Mouse (Mus musculus): ENCODE data around the gene Paics. TPM values are rescaled to one million over a fixed set of nuclear protein-coding genes. Genes with fewer than 3 reads are reported as not detected.

Paics gene
- polyA plus RNA-seq, 1 experiment = 23.0 TPM

DNA sequence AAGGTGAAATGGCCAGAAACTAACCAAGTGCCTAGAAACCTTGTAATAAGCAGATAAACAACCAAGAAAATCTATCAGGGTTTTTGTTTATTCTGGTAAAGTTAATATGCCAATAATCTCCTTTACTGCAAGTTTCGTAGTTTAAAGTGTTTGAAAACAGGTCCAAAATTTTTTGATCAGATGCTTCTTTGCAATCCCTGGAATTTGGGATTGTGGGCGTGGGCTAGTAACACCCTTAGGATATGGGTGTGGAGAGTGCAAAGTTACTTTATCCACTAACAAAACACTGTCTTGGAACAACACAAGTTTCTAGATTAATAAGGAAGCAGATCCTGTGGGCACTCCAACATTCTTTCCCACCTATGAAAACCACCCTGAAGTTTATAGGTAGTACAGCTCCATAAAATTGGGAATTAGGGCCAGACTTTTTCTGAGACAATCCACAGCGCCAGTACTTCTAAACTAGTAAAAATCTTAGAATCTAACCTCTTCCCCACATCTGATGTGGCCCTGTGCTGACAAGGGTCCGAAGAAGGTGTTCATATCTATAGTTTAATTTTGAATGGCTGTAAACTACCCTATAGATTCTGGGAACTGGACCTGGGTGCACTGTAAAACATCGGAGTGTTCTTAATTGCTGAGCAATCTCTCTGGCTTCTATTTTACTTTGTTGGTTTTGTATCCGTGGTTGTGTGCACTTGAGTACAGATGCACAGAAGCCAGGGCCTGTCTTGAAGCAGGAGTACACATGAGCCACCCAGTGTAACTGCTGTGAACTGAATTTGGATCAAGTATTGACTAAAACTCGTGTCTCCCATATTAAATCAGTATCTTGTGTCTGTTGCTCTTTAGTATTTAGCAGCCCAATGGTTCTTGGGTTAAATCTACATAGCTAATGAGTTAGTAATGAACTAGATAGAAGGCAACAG lies 1.3 kb downstream of the Paics start:
- H3K36me3 ChIP-seq (ENCODE audit: control insufficient read depth, insufficient read depth, low read length) = no peaks in the 10 kb centered on the region
- peak overlapping the region; percentile 97 for H3K4me3 ChIP-seq (ENCODE audit: control insufficient read depth, low read depth, low read length)
- TF ChIP-seq CTCF (IDR thresholded peaks at IDR 0.05; ENCODE audit: control insufficient read depth, insufficient read depth, insufficient replicate concordance, low read depth, low read length) (no peak), POLR2A (IDR thresholded peaks at IDR 0.05; ENCODE audit: control insufficient read depth, low read depth, low read length) (no peak)
- H3K27me3 ChIP-seq (ENCODE audit: control insufficient read depth, insufficient read depth, low read length) = no peaks in the 10 kb centered on the region
- H3K27ac ChIP-seq (ENCODE audit: control insufficient read depth, insufficient read depth, low read depth, low read length) = peak overlapping the region; percentile 94
- peaks cover 10% of the 10 kb centered on the region for H3K4me1 ChIP-seq (ENCODE audit: control insufficient read depth, insufficient read depth, low read length)

DNA sequence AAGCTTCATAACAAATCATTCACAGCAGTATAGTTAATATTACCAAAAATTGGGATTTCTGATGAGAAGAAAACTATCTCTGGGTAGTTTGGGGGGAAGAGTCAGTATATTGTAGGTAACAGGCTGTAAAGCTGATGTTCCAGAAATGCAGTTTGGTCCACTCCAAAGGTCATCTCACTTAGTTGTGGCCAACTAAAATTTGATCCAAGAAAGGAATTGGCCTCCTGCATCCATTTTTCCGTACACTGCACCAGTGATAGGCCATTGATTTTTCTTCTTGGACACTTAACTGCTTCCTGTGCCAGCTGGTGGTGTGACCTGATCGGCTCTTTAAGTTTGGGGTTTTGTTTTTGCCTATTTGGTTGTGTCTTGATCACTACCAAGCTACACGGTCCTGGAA lies 2.7 kb downstream of the Paics start:
- TF ChIP-seq POLR2A (IDR thresholded peaks at IDR 0.05; ENCODE audit: control insufficient read depth, low read depth, low read length) = no peak
- TF ChIP-seq CTCF (IDR thresholded peaks at IDR 0.05; ENCODE audit: control insufficient read depth, insufficient read depth, insufficient replicate concordance, low read depth, low read length) = no peak
- H3K27me3 ChIP-seq (ENCODE audit: control insufficient read depth, insufficient read depth, low read length) = no peaks in the 10 kb centered on the region
- no peaks in the 10 kb centered on the region for H3K36me3 ChIP-seq (ENCODE audit: control insufficient read depth, insufficient read depth, low read length)
- no peak overlapping the region for H3K4me3 ChIP-seq (ENCODE audit: control insufficient read depth, low read depth, low read length)
- H3K27ac ChIP-seq (ENCODE audit: control insufficient read depth, insufficient read depth, low read depth, low read length) = no peak overlapping the region
- H3K4me1 ChIP-seq (ENCODE audit: control insufficient read depth, insufficient read depth, low read length) = peaks cover 10% of the 10 kb centered on the region

DNA sequence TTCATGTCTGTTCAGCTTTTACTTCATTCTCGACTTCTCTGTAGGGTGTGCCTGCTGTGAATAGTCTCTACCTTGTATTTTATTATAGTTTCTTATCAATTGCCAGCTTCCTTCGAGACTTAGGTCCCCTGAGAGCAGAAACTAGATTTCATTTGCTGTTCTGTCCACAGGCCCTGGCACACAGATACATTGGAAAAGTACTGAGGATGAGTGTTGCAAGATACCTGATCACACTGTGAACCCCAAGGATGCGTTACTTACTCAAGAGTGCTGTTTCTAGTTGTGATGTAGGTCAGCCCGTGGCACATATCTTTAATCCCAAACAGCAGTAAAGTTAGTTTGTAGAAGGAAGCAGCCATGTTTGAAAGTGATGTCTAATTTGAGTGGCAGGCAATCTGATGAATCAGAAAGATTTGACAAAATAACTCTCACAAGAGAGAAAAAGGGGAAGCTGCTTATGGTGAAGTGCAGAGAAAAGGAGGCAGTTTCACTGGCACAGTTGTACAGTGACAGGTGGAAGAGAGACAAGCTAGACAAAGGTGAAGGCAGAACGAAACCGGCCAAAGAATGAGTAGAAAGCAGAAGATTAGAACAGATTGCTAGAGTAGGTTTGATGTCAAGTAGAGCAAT lies 3.3 kb downstream of the Paics start:
- Histone ChIP-seq H3K27me3 (ENCODE audit: control insufficient read depth, insufficient read depth, low read length) (no peaks in the 10 kb centered on the region), H3K4me1 (ENCODE audit: control insufficient read depth, insufficient read depth, low read length) (peaks cover 10% of the 10 kb centered on the region), H3K36me3 (ENCODE audit: control insufficient read depth, insufficient read depth, low read length) (no peaks in the 10 kb centered on the region), H3K4me3 (ENCODE audit: control insufficient read depth, low read depth, low read length) (no peak overlapping the region), H3K27ac (ENCODE audit: control insufficient read depth, insufficient read depth, low read depth, low read length) (no peak overlapping the region)
- no peak for TF ChIP-seq CTCF (IDR thresholded peaks at IDR 0.05; ENCODE audit: control insufficient read depth, insufficient read depth, insufficient replicate concordance, low read depth, low read length)
- TF ChIP-seq POLR2A (IDR thresholded peaks at IDR 0.05; ENCODE audit: control insufficient read depth, low read depth, low read length) = no peak

DNA sequence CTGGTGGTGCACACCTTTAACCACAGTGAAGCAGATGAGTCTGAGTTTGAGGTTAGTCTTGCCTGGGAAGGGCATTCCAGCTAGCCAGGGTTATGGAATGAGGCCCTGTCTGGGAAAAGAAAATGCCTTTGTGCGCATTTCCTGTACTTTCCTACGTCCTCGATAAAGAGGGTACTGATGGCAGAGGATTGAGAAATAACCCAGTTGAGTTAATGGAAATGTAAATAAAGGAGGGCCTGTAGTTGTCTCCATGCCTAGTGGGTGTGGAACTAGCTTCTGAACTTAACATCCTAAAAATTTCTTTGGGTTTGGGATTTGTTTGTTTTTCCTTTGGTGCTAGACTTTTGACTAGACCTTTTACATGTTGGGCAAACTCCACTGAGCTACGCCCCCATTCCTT lies 4.4 kb downstream of the Paics start:
- H3K4me1 ChIP-seq (ENCODE audit: control insufficient read depth, insufficient read depth, low read length) = peaks cover 7% of the 10 kb centered on the region
- TF ChIP-seq POLR2A (IDR thresholded peaks at IDR 0.05; ENCODE audit: control insufficient read depth, low read depth, low read length) = no peak
- no peak for TF ChIP-seq CTCF (IDR thresholded peaks at IDR 0.05; ENCODE audit: control insufficient read depth, insufficient read depth, insufficient replicate concordance, low read depth, low read length)
- no peaks in the 10 kb centered on the region for H3K27me3 ChIP-seq (ENCODE audit: control insufficient read depth, insufficient read depth, low read length)
- no peak overlapping the region for H3K4me3 ChIP-seq (ENCODE audit: control insufficient read depth, low read depth, low read length)
- no peak overlapping the region for H3K27ac ChIP-seq (ENCODE audit: control insufficient read depth, insufficient read depth, low read depth, low read length)
- H3K36me3 ChIP-seq (ENCODE audit: control insufficient read depth, insufficient read depth, low read length) = no peaks in the 10 kb centered on the region

DNA sequence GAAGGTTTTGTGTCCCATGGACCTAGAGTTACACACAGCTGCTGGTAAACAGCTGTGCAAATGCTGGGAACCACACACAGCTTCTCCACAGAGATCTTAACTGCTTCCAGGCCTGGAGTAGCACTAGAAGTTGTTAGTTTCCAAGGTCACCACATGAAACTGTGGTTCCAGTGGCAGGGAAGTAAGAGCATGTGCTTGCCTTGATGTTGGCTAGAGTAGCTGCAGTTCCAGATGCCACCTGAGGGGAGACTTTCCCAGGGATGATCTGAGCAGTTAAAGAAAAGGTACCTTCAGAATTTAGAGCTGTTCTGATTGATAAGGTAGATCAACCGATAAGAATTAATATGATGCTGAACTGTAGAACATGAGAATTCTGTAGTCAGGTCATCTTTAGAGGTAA lies 6.8 kb downstream of the Paics start:
- Histone ChIP-seq H3K36me3 (ENCODE audit: control insufficient read depth, insufficient read depth, low read length) (peaks cover 2% of the 10 kb centered on the region; the same call in 1 of the 2 replicates), H3K4me3 (ENCODE audit: control insufficient read depth, low read depth, low read length) (no peak overlapping the region), H3K4me1 (ENCODE audit: control insufficient read depth, insufficient read depth, low read length) (no peaks in the 10 kb centered on the region), H3K27me3 (ENCODE audit: control insufficient read depth, insufficient read depth, low read length) (no peaks in the 10 kb centered on the region), H3K27ac (ENCODE audit: control insufficient read depth, insufficient read depth, low read depth, low read length) (no peak overlapping the region)
- no peak for TF ChIP-seq CTCF (IDR thresholded peaks at IDR 0.05; ENCODE audit: control insufficient read depth, insufficient read depth, insufficient replicate concordance, low read depth, low read length)

DNA sequence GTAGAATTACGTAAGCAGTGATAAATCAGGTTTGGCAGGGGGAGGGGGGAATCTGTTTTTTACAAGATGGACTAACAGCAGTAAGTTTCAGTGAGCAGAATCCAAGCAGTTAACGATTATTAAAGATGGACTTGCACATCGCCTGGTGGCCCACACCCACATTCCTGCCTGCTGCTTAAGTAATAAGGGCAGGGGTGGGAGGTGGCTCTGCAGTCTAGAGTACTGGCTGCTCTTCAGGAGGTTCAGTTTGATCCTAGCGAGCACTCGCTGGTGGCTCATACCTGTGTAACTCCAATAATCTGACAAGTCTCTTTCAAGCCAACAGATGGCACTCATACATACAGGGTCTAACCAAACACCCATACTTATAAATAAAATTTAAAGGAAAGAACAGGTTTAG lies 8.5 kb downstream of the Paics start:
- H3K27ac ChIP-seq (ENCODE audit: control insufficient read depth, insufficient read depth, low read depth, low read length) = no peak overlapping the region
- H3K4me3 ChIP-seq (ENCODE audit: control insufficient read depth, low read depth, low read length) = no peak overlapping the region
- no peaks in the 10 kb centered on the region for H3K27me3 ChIP-seq (ENCODE audit: control insufficient read depth, insufficient read depth, low read length)
- TF ChIP-seq CTCF (IDR thresholded peaks at IDR 0.05; ENCODE audit: control insufficient read depth, insufficient read depth, insufficient replicate concordance, low read depth, low read length) (no peak), POLR2A (IDR thresholded peaks at IDR 0.05; ENCODE audit: control insufficient read depth, low read depth, low read length) (no peak)
- H3K4me1 ChIP-seq (ENCODE audit: control insufficient read depth, insufficient read depth, low read length) = no peaks in the 10 kb centered on the region
- peaks cover 2% of the 10 kb centered on the region; the same call in 1 of the 2 replicates for H3K36me3 ChIP-seq (ENCODE audit: control insufficient read depth, insufficient read depth, low read length)

- H3K27ac ChIP-seq (ENCODE audit: control insufficient read depth, insufficient read depth, low read depth, low read length) = no peak overlapping the region
- peaks cover 2% of the 10 kb centered on the region; the same call in 1 of the 2 replicates for H3K36me3 ChIP-seq (ENCODE audit: control insufficient read depth, insufficient read depth, low read length)
- H3K4me1 ChIP-seq (ENCODE audit: control insufficient read depth, insufficient read depth, low read length) = no peaks in the 10 kb centered on the region
- no peak overlapping the region for H3K4me3 ChIP-seq (ENCODE audit: control insufficient read depth, low read depth, low read length)
- TF ChIP-seq POLR2A (IDR thresholded peaks at IDR 0.05; ENCODE audit: control insufficient read depth, low read depth, low read length) (no peak), CTCF (IDR thresholded peaks at IDR 0.05; ENCODE audit: control insufficient read depth, insufficient read depth, insufficient replicate concordance, low read depth, low read length) (no peak)
- H3K27me3 ChIP-seq (ENCODE audit: control insufficient read depth, insufficient read depth, low read length) = no peaks in the 10 kb centered on the region
Observed at GRCm38 (mm10) chr5:76962545-76962944, 11.4 kb downstream of the Paics start.
